18 mouse cellular contexts compared by ENCODE assay signal in genomic region chr9:110388011-110388410, GRCm38 (mm10). TPM values are rescaled to one million over a fixed set of nuclear protein-coding genes. Genes with fewer than 3 reads are reported as not detected.
DNase-seq lines count a peak whose midpoint lies in the region.
"Had no signal": no experiment of that assay in that cellular context is flagged by ENCODE, and none has a peak within 500 bp of the region (broad histone marks: within the 10 kb centered on the region; RNA-seq: fewer than 3 reads in every experiment).

No protein-coding gene starts in this region.

- peak; percentile 90 for DNase-seq in heart, adult 11 months
- no peak for DNase-seq in heart, postnatal 25 days (ENCODE audit: low spot score)
- DNase-seq in testis, postnatal 10 days (ENCODE audit: low spot score): peak; percentile 36
- DNase-seq in testis, postnatal 14 days (ENCODE audit: low spot score): no peak
- DNase-seq: adrenal gland, adult 2 months; adrenal gland, adult 8-10 months; adrenal gland, postnatal 10 days; adrenal gland, postnatal 14 days; adrenal gland, postnatal 25 days; adrenal gland, postnatal 36 days; B cell, adult 2 months; cerebellum, adult 11 months; cerebellum, adult 11-12 months; cerebellum, adult 18-20 months had no signal

- intact Hi-C loops in heart, postnatal 25 days (cut with DNase I): no loop called here

RNA-seq across cellular contexts. Expression of gene Ptpn23, which starts 20.0 kb away (rescaled TPM):
- 10 to 100 TPM; 13.6 to 16.0 TPM for total RNA-seq in heart, postnatal 25 days (2021)

RNA-seq across cellular contexts. Expression of gene Ngp, which starts 31.5 kb away (rescaled TPM):
- not detected for total RNA-seq in heart, postnatal 25 days (2021)
- total RNA-seq: adrenal gland, adult 18-20 months; adrenal gland, adult 8-10 months; adrenal gland, postnatal 25 days; adrenal gland, postnatal 36 days; CH12.LX; ES-E14; MEL had no signal

RNA-seq across cellular contexts. Expression of gene Scap, which starts 54.9 kb away (rescaled TPM):
- total RNA-seq in heart, postnatal 25 days (2021): 10 to 100 TPM; 27.7 to 28.0 TPM

Comparison
In these comparisons a context has a peak if more than half of its experiments do, and no peak if none do; other contexts are left out.
1. DNase-seq: peak in heart, adult 11 months (single experiment) and testis, postnatal 10 days (single experiment); none in heart, postnatal 25 days (single experiment) and testis, postnatal 14 days (single experiment).